Mouse (Mus musculus): ENCODE data around the gene Cd300lf. TPM values are rescaled to one million over a fixed set of nuclear protein-coding genes. Genes with fewer than 3 reads are reported as not detected.

The Cd300lf gene
- polyA plus RNA-seq, 1 experiment from 2014 or later, result 1.6 TPM

DNA sequence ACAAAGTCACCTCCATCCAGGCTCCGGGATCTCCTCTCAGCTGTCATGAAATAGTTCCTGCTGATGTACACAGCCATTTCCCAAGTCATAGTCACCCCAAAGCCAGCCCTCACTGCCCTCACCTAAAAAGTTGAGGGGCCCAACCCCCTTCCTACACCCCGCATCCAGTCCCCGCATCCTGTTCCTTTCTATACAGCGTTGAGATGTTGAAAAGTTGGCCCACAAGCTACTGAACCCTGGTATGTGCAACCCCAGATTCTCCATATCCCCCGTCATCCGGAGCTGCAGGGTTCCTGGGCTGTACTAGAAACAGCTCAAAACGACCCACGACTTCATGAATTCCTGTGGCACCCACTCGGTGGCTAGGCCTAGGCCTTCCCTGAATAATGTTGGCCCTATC, 19.3 kb upstream of the Cd300lf start:
- Histone ChIP-seq H3K4me3 (ENCODE audit: low read length) (no peak overlapping the region), H3K9ac (ENCODE audit: low read depth, low read length) (no peak overlapping the region), H3K4me2 (ENCODE audit: low read depth, low read length) (no peak overlapping the region), H3K36me3 (ENCODE audit: control insufficient read depth, insufficient read depth, low read length) (no peaks in the 10 kb centered on the region), H3K4me1 (ENCODE audit: control insufficient read depth, insufficient read depth, low read length) (peaks cover 21% of the 10 kb centered on the region), H3K9me3 (ENCODE audit: control insufficient read depth, low read length) (0 out of 2 replicates have a peak, but pooled peaks cover 5% of the 10 kb centered on the region), H3K27me3 (replicated peaks; ENCODE audit: control insufficient read depth, insufficient read depth, low read length) (no peaks in the 10 kb centered on the region), H3K27ac (ENCODE audit: low read length) (no peak overlapping the region)
- ATAC-seq, result no peak
- WGBS, result 77% methylated on average over 9 of the region's 9 CpGs

- Histone ChIP-seq H3K27ac (ENCODE audit: low read length) (no peak overlapping the region), H3K36me3 (ENCODE audit: control insufficient read depth, insufficient read depth, low read length) (no peaks in the 10 kb centered on the region), H3K9ac (ENCODE audit: low read depth, low read length) (peak overlapping the region; percentile 43; the same call in 1 of the 2 replicates), H3K4me3 (ENCODE audit: low read length) (peak overlapping the region; percentile 33), H3K27me3 (replicated peaks; ENCODE audit: control insufficient read depth, insufficient read depth, low read length) (no peaks in the 10 kb centered on the region), H3K9me3 (ENCODE audit: control insufficient read depth, low read length) (0 out of 2 replicates have a peak, but pooled peaks cover 5% of the 10 kb centered on the region), H3K4me1 (ENCODE audit: control insufficient read depth, insufficient read depth, low read length) (peaks cover 17% of the 10 kb centered on the region), H3K4me2 (ENCODE audit: low read depth, low read length) (peak overlapping the region; percentile 46)
- peak; percentile 52 for ATAC-seq
- 4% methylated on average over 15 of the region's 15 CpGs for WGBS
These were observed 18.1 kb upstream of the Cd300lf start for GRCm38 (mm10) chr11:115151755-115152429.

- H3K4me1 ChIP-seq (ENCODE audit: control insufficient read depth, insufficient read depth, low read length), result peaks cover 17% of the 10 kb centered on the region
- no peak overlapping the region for H3K9ac ChIP-seq (ENCODE audit: low read depth, low read length)
- H3K4me2 ChIP-seq (ENCODE audit: low read depth, low read length), result no peak overlapping the region
- no peaks in the 10 kb centered on the region for H3K36me3 ChIP-seq (ENCODE audit: control insufficient read depth, insufficient read depth, low read length)
- H3K4me3 ChIP-seq (ENCODE audit: low read length), result no peak overlapping the region
- 0 out of 2 replicates have a peak, but pooled peaks cover 5% of the 10 kb centered on the region for H3K9me3 ChIP-seq (ENCODE audit: control insufficient read depth, low read length)
- no peak for ATAC-seq
- 49% methylated on average over 6 of the region's 6 CpGs for WGBS
- H3K27ac ChIP-seq (ENCODE audit: low read length), result no peak overlapping the region
- H3K27me3 ChIP-seq (replicated peaks; ENCODE audit: control insufficient read depth, insufficient read depth, low read length), result no peaks in the 10 kb centered on the region
These were observed 17.0 kb upstream of the Cd300lf start for GRCm38 (mm10) chr11:115150741-115151254.

GRCm38 (mm10) chr11:115147813-115148212, 14.0 kb upstream of the Cd300lf start:
- H3K4me3 ChIP-seq (ENCODE audit: low read length), result no peak overlapping the region
- no peak overlapping the region for H3K27ac ChIP-seq (ENCODE audit: low read length)
- WGBS, result 84% methylated on average over 4 of the region's 4 CpGs
- ATAC-seq, result no peak
- no peak overlapping the region for H3K4me2 ChIP-seq (ENCODE audit: low read depth, low read length)
- 0 out of 2 replicates have a peak, but pooled peaks cover 5% of the 10 kb centered on the region for H3K9me3 ChIP-seq (ENCODE audit: control insufficient read depth, low read length)
- no peaks in the 10 kb centered on the region for H3K27me3 ChIP-seq (replicated peaks; ENCODE audit: control insufficient read depth, insufficient read depth, low read length)
- no peaks in the 10 kb centered on the region for H3K36me3 ChIP-seq (ENCODE audit: control insufficient read depth, insufficient read depth, low read length)
- H3K4me1 ChIP-seq (ENCODE audit: control insufficient read depth, insufficient read depth, low read length), result peaks cover 8% of the 10 kb centered on the region
- H3K9ac ChIP-seq (ENCODE audit: low read depth, low read length), result no peak overlapping the region

GRCm38 (mm10) chr11:115141970-115142369, 8.2 kb upstream of the Cd300lf start:
- H3K9ac ChIP-seq (ENCODE audit: low read depth, low read length), result no peak overlapping the region
- no peak for ATAC-seq
- WGBS, result 72% methylated on average over 2 of the region's 2 CpGs
- no peak overlapping the region for H3K4me3 ChIP-seq (ENCODE audit: low read length)
- H3K27me3 ChIP-seq (replicated peaks; ENCODE audit: control insufficient read depth, insufficient read depth, low read length), result no peaks in the 10 kb centered on the region
- H3K36me3 ChIP-seq (ENCODE audit: control insufficient read depth, insufficient read depth, low read length), result no peaks in the 10 kb centered on the region
- H3K9me3 ChIP-seq (ENCODE audit: control insufficient read depth, low read length), result no peaks in the 10 kb centered on the region
- no peaks in the 10 kb centered on the region for H3K4me1 ChIP-seq (ENCODE audit: control insufficient read depth, insufficient read depth, low read length)
- no peak overlapping the region for H3K4me2 ChIP-seq (ENCODE audit: low read depth, low read length)
- no peak overlapping the region for H3K27ac ChIP-seq (ENCODE audit: low read length)

DNA sequence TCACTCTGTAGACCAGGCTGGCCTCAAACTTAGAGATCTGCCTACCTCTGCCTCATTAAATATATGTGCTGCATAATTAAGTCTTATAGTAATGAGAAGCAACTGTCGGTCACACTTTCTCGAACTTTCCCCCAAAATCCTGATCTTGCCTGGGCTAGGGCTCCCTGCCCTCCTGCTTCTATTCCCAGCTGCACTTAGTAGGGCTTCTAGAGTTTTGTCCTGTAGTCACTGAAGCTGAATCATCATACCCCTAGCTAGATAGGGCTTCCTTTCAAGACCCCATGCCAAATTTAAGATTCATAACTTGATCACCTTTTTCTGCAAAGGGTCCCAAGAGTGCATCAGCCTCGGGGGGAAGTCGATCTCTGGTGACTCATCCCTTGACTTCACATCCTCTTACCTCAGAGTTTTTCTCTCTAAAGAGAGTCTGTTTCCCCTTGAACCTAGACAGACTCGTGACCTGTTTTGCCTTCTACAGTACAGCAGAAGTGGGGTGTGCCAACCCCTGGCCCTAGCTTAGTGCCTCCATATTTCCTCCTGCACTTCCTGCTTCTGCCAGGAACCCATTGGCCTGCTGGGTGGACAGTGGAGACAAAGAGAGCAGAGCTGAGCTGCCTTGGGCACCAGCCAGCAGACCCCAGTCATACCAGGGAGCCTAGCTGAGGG, 4.9 kb upstream of the Cd300lf start:
- Histone ChIP-seq H3K4me3 (ENCODE audit: low read length) (no peak overlapping the region), H3K36me3 (ENCODE audit: control insufficient read depth, insufficient read depth, low read length) (no peaks in the 10 kb centered on the region), H3K27ac (ENCODE audit: low read length) (no peak overlapping the region), H3K9ac (ENCODE audit: low read depth, low read length) (no peak overlapping the region), H3K27me3 (replicated peaks; ENCODE audit: control insufficient read depth, insufficient read depth, low read length) (no peaks in the 10 kb centered on the region), H3K9me3 (ENCODE audit: control insufficient read depth, low read length) (no peaks in the 10 kb centered on the region), H3K4me1 (ENCODE audit: control insufficient read depth, insufficient read depth, low read length) (no peaks in the 10 kb centered on the region), H3K4me2 (ENCODE audit: low read depth, low read length) (no peak overlapping the region)
- ATAC-seq, result no peak
- 79% methylated on average over 5 of the region's 5 CpGs for WGBS

DNA sequence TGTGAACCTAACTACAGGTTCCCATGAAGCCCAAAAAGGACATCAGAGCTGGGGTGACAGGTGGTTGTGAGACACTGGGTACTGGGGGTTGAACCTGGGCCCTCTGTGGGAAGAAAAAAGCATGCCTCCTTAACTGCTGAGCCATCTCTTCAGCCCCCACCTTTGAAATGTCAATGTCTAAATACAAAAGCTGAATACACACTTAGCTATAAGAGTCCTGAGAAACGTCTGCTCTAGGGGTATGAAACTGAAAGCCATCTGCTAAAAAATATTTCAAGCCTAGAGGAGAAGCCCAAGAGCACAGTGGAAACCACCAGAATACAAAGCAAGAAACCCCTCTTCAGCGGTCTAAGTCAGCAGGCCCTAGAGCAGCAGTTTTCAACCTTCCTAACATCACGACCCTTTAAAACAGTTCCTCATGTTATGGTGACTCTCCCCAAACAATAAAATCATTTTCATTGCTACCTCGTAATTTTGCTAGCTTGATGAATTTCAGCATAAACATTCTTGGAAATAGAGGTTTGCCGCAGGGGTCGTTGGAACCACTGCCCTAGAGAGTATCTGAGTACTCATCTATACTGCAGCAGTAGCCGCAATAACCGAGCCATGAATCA, 1.9 kb downstream of the Cd300lf start:
- Histone ChIP-seq H3K9ac (ENCODE audit: low read depth, low read length) (no peak overlapping the region), H3K27ac (ENCODE audit: low read length) (no peak overlapping the region), H3K27me3 (replicated peaks; ENCODE audit: control insufficient read depth, insufficient read depth, low read length) (no peaks in the 10 kb centered on the region), H3K9me3 (ENCODE audit: control insufficient read depth, low read length) (no peaks in the 10 kb centered on the region), H3K36me3 (ENCODE audit: control insufficient read depth, insufficient read depth, low read length) (no peaks in the 10 kb centered on the region), H3K4me3 (ENCODE audit: low read length) (no peak overlapping the region), H3K4me1 (ENCODE audit: control insufficient read depth, insufficient read depth, low read length) (no peaks in the 10 kb centered on the region), H3K4me2 (ENCODE audit: low read depth, low read length) (no peak overlapping the region)
- ATAC-seq, result no peak
- WGBS, result 61% methylated on average over 8 of the region's 8 CpGs

- 87% methylated on average over 13 of the region's 13 CpGs for WGBS
- Histone ChIP-seq H3K36me3 (ENCODE audit: control insufficient read depth, insufficient read depth, low read length) (no peaks in the 10 kb centered on the region), H3K4me2 (ENCODE audit: low read depth, low read length) (no peak overlapping the region), H3K9ac (ENCODE audit: low read depth, low read length) (no peak overlapping the region), H3K4me1 (ENCODE audit: control insufficient read depth, insufficient read depth, low read length) (no peaks in the 10 kb centered on the region), H3K9me3 (ENCODE audit: control insufficient read depth, low read length) (no peaks in the 10 kb centered on the region), H3K4me3 (ENCODE audit: low read length) (no peak overlapping the region), H3K27me3 (replicated peaks; ENCODE audit: control insufficient read depth, insufficient read depth, low read length) (no peaks in the 10 kb centered on the region), H3K27ac (ENCODE audit: low read length) (no peak overlapping the region)
- ATAC-seq, result no peak
These were observed 4.2 kb downstream of the Cd300lf start for GRCm38 (mm10) chr11:115129508-115130126.

DNA sequence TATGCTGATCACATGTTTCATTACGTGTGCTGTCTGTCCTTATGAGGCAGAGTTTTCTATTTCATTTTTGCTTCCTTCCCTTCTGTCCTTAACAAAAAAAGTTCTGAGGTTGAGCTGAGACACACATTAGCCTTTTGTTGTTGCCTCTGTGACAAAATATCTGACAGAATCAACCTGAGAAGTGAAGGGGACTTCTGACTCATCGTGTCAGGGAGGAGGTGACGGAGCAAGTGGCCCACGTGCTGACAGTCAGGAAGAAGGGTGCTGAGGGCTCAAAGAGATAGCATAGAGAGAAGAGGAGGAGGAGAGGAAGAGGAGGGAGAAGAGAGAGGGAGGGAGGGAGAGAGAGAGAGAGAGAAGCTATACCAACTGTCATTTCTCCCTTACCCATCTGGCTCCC, 5.3 kb downstream of the Cd300lf start:
- Histone ChIP-seq H3K4me1 (ENCODE audit: control insufficient read depth, insufficient read depth, low read length) (no peaks in the 10 kb centered on the region), H3K9ac (ENCODE audit: low read depth, low read length) (no peak overlapping the region), H3K4me3 (ENCODE audit: low read length) (no peak overlapping the region), H3K9me3 (ENCODE audit: control insufficient read depth, low read length) (no peaks in the 10 kb centered on the region), H3K36me3 (ENCODE audit: control insufficient read depth, insufficient read depth, low read length) (no peaks in the 10 kb centered on the region), H3K27ac (ENCODE audit: low read length) (no peak overlapping the region), H3K27me3 (replicated peaks; ENCODE audit: control insufficient read depth, insufficient read depth, low read length) (no peaks in the 10 kb centered on the region), H3K4me2 (ENCODE audit: low read depth, low read length) (no peak overlapping the region)
- 79% methylated on average over 4 of the region's 4 CpGs for WGBS
- ATAC-seq, result no peak
